Mouse (Mus musculus): ENCODE data around the gene Ccdc173. TPM values are rescaled to one million over a fixed set of nuclear protein-coding genes. Genes with fewer than 3 reads are reported as not detected.
"Not testable (repeated sequence)": the region's sequence is repeated elsewhere in the genome, so short reads cannot be mapped to it uniquely, and the experiment has no call there.

Ccdc173 gene
- polyA plus RNA-seq, 1 experiment from 2014 or later: 4.6 TPM

DNA sequence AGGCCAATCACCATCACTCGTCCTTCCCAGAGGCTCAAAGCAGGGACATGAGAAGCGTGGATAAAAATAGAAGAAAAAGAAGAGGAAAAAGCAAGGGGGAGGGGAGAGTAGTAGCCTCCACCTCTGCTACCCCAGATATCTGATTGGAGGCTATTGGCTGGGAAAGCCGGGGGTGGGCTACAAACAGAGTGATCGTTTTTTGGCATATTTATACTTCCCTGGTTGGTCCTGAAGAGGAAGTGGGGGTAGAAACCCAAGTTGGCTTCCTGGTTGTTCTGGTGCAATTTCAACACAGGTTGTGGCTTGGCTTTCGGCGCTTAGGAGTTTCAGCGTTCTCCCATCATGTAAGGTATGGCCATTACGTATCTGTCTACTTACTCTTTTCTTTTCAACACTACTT lies 32.3 kb upstream of the Ccdc173 start, which contains the start of gene Klhl23:
Gene Klhl23 (plus strand): TSS at position 234 of the 400 bp plus-strand sequence.
- no peaks in the 10 kb centered on the region for H3K9me3 ChIP-seq (replicated peaks)
- H3K9ac ChIP-seq: peak within 1 kb of the TSS; percentile 94
- H3K4me3 ChIP-seq: peak within 1 kb of the TSS; percentile 83
- WGBS: 25% methylated on average over 8 of the region's 8 CpGs
- H3K27ac ChIP-seq: peak within 1 kb of the TSS; percentile 92
- peaks cover 34% of the 10 kb centered on the region for H3K4me1 ChIP-seq
- ATAC-seq: no peak
- peak within 1 kb of the TSS; percentile 77 for H3K4me2 ChIP-seq
- H3K36me3 ChIP-seq (ENCODE audit: poor library complexity, severe bottlenecking): peaks cover 12% of the 10 kb centered on the region; the same call in 1 of the 2 replicates
- no peaks in the 10 kb centered on the region for H3K27me3 ChIP-seq

DNA sequence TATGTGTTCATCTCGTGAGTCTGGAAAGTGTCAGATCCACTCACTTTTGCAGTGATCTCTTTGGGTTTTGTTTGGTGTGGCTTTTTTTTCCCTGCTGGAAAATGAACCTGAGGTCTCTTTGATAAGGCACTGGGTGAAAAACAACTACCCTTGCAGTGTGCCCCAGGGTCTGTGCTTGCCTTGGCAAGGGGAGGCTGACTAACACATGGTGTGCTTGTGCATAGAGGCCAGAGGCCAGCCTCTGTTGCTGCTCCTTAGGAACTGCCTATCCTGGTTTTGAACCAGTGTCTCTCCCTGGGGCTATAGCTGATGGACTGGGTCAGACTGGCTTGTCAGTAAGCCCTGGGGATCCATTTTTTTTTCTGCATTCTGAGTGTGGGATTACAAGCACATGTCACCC lies 30.8 kb upstream of the Ccdc173 start:
- no peaks in the 10 kb centered on the region for H3K9me3 ChIP-seq (replicated peaks)
- peaks cover 8% of the 10 kb centered on the region; the same call in 1 of the 2 replicates for H3K36me3 ChIP-seq (ENCODE audit: poor library complexity, severe bottlenecking)
- ATAC-seq: no peak
- H3K27ac ChIP-seq: no peak overlapping the region
- peaks cover 24% of the 10 kb centered on the region for H3K4me1 ChIP-seq
- no peak overlapping the region for H3K4me2 ChIP-seq
- WGBS: 71% methylated on average over 1 of the region's 1 CpGs
- H3K4me3 ChIP-seq: no peak overlapping the region
- H3K27me3 ChIP-seq: no peaks in the 10 kb centered on the region
- no peak overlapping the region for H3K9ac ChIP-seq

DNA sequence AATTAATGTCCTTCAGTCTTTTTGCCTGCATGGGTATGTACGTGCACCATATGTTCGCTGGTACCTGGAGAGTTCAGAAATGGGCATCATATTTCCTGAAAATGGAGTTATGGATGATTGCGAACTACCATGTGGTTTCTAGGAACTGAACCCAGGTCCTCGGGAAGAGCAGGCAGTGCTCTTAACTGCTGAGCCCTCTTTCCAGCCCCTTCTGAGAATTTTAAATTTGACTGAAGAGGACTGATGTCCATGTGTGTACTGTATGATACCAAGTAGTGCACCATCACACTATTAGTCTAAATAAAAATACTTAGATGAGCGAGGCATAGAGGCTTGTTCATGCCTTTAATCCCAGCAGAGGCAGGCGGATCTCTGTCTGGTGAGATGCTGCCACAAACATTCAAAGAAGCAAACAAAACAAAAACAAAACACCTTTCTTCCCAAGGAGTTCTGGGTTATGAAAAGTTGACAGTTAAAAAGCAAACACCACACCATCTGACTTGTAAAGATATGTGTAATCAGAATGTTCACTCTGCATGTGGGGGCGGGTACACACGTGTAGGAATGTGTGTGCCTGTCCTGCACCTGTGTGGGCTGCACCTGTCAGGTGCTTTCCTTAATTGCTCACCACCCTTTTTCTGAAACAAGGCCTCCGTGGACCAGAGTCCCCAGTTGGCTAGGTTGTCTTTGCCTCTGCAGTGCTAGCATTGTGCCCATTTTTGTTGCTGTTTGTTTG lies 29.1 kb upstream of the Ccdc173 start:
- H3K4me3 ChIP-seq: no peak overlapping the region
- no peak for ATAC-seq
- no peaks in the 10 kb centered on the region for H3K27me3 ChIP-seq
- H3K36me3 ChIP-seq (ENCODE audit: poor library complexity, severe bottlenecking): no peaks in the 10 kb centered on the region
- H3K4me1 ChIP-seq: peaks cover 11% of the 10 kb centered on the region
- H3K4me2 ChIP-seq: no peak overlapping the region
- WGBS: 85% methylated on average over 9 of the region's 9 CpGs
- H3K27ac ChIP-seq: no peak overlapping the region
- no peak overlapping the region for H3K9ac ChIP-seq
- H3K9me3 ChIP-seq (replicated peaks): no peaks in the 10 kb centered on the region

GRCm38 (mm10) chr2:69816575-69816974 lies 27.2 kb upstream of the Ccdc173 start:
- Histone ChIP-seq H3K36me3 (ENCODE audit: poor library complexity, severe bottlenecking) (no peaks in the 10 kb centered on the region), H3K9me3 (replicated peaks) (no peaks in the 10 kb centered on the region), H3K27ac (no peak overlapping the region), H3K4me1 (peaks cover under 1% of the 10 kb centered on the region), H3K27me3 (no peaks in the 10 kb centered on the region), H3K4me2 (no peak overlapping the region), H3K9ac (no peak overlapping the region), H3K4me3 (no peak overlapping the region)
- no peak for ATAC-seq
- 88% methylated on average over 5 of the region's 5 CpGs for WGBS

GRCm38 (mm10) chr2:69811349-69811748 lies 22.0 kb upstream of the Ccdc173 start:
- H3K4me3 ChIP-seq; H3K4me2 ChIP-seq; H3K27me3 ChIP-seq; H3K9me3 ChIP-seq (replicated peaks); H3K9ac ChIP-seq; ATAC-seq; H3K4me1 ChIP-seq; H3K27ac ChIP-seq; H3K36me3 ChIP-seq (ENCODE audit: poor library complexity, severe bottlenecking): not testable (repeated sequence)
- WGBS: 52% methylated on average over 7 of the region's 7 CpGs

DNA sequence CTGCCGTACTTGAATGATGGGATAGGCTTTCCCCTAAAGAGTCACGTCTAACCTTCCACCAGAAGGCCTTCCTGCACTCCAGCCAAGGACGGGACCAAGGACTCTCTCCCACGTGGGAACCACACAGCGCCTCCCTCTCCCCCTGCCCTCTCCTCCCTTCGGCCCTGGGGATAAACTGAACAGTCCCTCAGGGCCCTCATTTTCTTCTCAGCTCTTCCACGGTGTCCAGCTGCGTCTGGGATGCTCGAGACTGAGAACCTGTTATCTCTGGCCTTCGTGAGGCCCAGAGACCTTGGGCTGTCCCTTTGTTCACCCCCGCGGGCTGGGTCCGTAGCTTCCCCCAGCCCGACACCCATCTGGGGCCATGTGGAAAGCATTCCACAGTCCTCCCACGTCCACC lies 20.8 kb upstream of the Ccdc173 start:
- H3K27ac ChIP-seq: no peak overlapping the region
- ATAC-seq: no peak
- WGBS: 74% methylated on average over 15 of the region's 15 CpGs

GRCm38 (mm10) chr2:69804663-69805062 lies 15.3 kb upstream of the Ccdc173 start:
- H3K27ac ChIP-seq; H3K36me3 ChIP-seq (ENCODE audit: poor library complexity, severe bottlenecking); H3K4me1 ChIP-seq; H3K9ac ChIP-seq; H3K4me3 ChIP-seq; H3K9me3 ChIP-seq (replicated peaks); ATAC-seq; H3K27me3 ChIP-seq; H3K4me2 ChIP-seq: not testable (repeated sequence)
- WGBS: 90% methylated on average over 9 of the region's 9 CpGs

More for the DNA sequence above, 20.8 kb upstream of the Ccdc173 start:
- no peaks in the 10 kb centered on the region for H3K36me3 ChIP-seq (ENCODE audit: poor library complexity, severe bottlenecking)
- H3K4me2 ChIP-seq: no peak overlapping the region
- no peaks in the 10 kb centered on the region for H3K9me3 ChIP-seq (replicated peaks)
- no peaks in the 10 kb centered on the region for H3K4me1 ChIP-seq
- no peak overlapping the region for H3K9ac ChIP-seq
- H3K4me3 ChIP-seq: no peak overlapping the region
- no peaks in the 10 kb centered on the region for H3K27me3 ChIP-seq

DNA sequence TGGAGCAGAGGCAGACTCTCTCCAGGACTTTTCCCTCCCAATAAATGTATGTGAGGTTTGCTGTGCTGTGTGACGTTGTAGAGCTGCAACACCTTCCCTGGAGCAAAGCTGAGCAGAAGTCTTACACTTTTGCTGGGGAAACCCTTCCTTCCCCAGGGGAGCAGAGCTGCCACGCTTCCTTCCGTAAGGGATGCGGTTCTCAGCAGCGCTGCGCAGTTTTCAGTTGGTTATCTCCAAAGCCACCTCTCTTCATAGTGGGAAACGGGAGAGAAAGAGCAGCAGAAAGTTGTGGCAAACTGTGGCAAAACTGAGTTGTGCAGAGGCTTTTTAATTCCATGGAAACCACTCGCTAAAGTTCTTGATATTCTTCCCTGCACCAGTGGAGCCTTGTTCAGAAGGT lies 14.4 kb upstream of the Ccdc173 start:
- H3K9ac ChIP-seq: no peak overlapping the region
- WGBS: 64% methylated on average over 8 of the region's 8 CpGs
- H3K4me3 ChIP-seq: no peak overlapping the region
- H3K27ac ChIP-seq: no peak overlapping the region
- no peak overlapping the region for H3K4me2 ChIP-seq
- H3K9me3 ChIP-seq (replicated peaks): no peaks in the 10 kb centered on the region
- no peaks in the 10 kb centered on the region for H3K27me3 ChIP-seq
- no peaks in the 10 kb centered on the region for H3K4me1 ChIP-seq
- no peaks in the 10 kb centered on the region for H3K36me3 ChIP-seq (ENCODE audit: poor library complexity, severe bottlenecking)
- ATAC-seq: no peak

- H3K4me2 ChIP-seq: no peak overlapping the region
- 0 out of 2 replicates have a peak, but pooled peaks cover 2% of the 10 kb centered on the region for H3K36me3 ChIP-seq (ENCODE audit: poor library complexity, severe bottlenecking)
- WGBS: 57% methylated on average over 5 of the region's 5 CpGs
- H3K9me3 ChIP-seq (replicated peaks): no peaks in the 10 kb centered on the region
- no peak for ATAC-seq
- no peak overlapping the region for H3K4me3 ChIP-seq
- H3K9ac ChIP-seq: no peak overlapping the region
- H3K4me1 ChIP-seq: no peaks in the 10 kb centered on the region
- no peak overlapping the region for H3K27ac ChIP-seq
- no peaks in the 10 kb centered on the region for H3K27me3 ChIP-seq
Measured at GRCm38 (mm10) chr2:69802911-69803312, 13.5 kb upstream of the Ccdc173 start.

DNA sequence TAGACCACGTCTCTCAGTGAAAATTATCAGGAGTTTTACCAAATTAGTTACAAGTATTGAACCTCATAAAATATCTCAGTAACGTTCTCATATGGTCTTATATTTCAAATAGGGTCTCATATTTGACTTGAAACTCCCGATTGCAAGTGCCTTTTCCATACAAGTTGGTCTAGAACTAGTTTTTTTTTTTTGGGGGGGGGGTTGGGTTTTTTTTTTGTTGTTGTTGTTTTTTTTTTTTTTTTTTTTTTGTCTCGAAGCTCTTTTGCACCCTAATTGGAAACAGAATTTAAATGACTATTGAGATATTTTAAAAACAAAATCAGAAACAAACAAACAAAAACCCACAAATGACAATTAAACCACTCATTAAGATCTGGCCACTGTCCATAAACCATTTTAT lies 1.3 kb upstream of the Ccdc173 start:
- H3K27ac ChIP-seq: no peak overlapping the region
- H3K36me3 ChIP-seq (ENCODE audit: poor library complexity, severe bottlenecking): peaks cover 30% of the 10 kb centered on the region
- peaks cover 10% of the 10 kb centered on the region for H3K4me1 ChIP-seq
- H3K9ac ChIP-seq: no peak overlapping the region
- H3K9me3 ChIP-seq (replicated peaks): no peaks in the 10 kb centered on the region
- H3K4me2 ChIP-seq: peak overlapping the region; percentile 89
- H3K27me3 ChIP-seq: no peaks in the 10 kb centered on the region
- H3K4me3 ChIP-seq: peak overlapping the region; percentile 67; the same call in 1 of the 2 replicates
- no peak for ATAC-seq
- 70% methylated on average over 4 of the region's 4 CpGs for WGBS

DNA sequence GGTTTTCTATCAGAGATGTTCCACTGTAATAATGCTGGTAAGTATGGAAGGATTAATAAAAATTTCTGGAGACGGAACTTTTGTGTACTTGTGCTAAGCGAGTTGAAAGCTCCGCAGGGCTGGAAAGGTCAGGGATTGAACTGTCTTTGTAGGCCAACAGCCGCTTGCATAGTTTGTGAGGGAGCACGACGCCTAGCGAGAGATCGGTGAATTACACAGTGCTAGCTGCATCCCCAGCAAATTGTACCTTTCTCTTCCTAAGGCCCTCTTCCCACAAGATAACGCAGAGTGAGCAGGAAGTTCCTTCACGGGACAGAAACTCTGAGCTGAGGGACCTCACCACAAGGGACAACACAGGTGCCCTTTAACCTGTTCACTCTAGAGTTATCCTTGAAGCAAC lies 910 bp upstream of the Ccdc173 start:
- peaks cover 10% of the 10 kb centered on the region for H3K4me1 ChIP-seq
- H3K9me3 ChIP-seq (replicated peaks): no peaks in the 10 kb centered on the region
- H3K27ac ChIP-seq: no peak overlapping the region
- peak overlapping the region; percentile 89 for H3K4me2 ChIP-seq
- no peaks in the 10 kb centered on the region for H3K27me3 ChIP-seq
- WGBS: 1% methylated on average over 10 of the region's 10 CpGs
- peak overlapping the region; percentile 75 for H3K9ac ChIP-seq
- ATAC-seq: peak; percentile 28; the same call in 1 of the 2 replicates
- H3K36me3 ChIP-seq (ENCODE audit: poor library complexity, severe bottlenecking): peaks cover 28% of the 10 kb centered on the region
- H3K4me3 ChIP-seq: peak overlapping the region; percentile 67

GRCm38 (mm10) chr2:69788974-69789373 lies 401 bp downstream of the Ccdc173 start:
- no peaks in the 10 kb centered on the region for H3K9me3 ChIP-seq (replicated peaks)
- H3K9ac ChIP-seq: peak overlapping the region; percentile 75
- peak overlapping the region; percentile 89 for H3K4me2 ChIP-seq
- H3K4me3 ChIP-seq: peak overlapping the region; percentile 67
- no peaks in the 10 kb centered on the region for H3K27me3 ChIP-seq
- peak overlapping the region; percentile 25; the same call in 1 of the 2 replicates for H3K27ac ChIP-seq
- WGBS: 24% methylated on average over 9 of the region's 9 CpGs
- peaks cover 21% of the 10 kb centered on the region for H3K36me3 ChIP-seq (ENCODE audit: poor library complexity, severe bottlenecking)
- peak; percentile 41; the same call in 1 of the 2 replicates for ATAC-seq
- H3K4me1 ChIP-seq: peaks cover 10% of the 10 kb centered on the region

DNA sequence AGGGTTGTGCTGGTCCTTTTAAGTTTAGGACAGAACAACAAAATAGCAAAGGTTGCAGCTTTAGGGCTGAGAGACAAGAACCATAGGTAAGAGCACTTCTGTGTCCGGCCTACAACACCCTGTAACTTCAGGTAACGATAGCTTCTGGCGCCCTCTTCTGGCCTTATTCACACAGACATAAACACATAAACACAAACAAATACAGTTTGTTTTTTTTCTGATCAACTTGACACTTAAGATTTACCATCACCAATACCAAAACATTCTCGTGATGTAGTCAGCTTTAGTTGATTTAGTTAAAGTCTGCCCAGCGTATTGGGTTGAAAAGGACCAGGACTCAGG lies 10.6 kb downstream of the Ccdc173 start:
- no peaks in the 10 kb centered on the region for H3K27me3 ChIP-seq
- H3K9ac ChIP-seq: no peak overlapping the region
- peaks cover 36% of the 10 kb centered on the region for H3K36me3 ChIP-seq (ENCODE audit: poor library complexity, severe bottlenecking)
- H3K4me1 ChIP-seq: no peaks in the 10 kb centered on the region
- ATAC-seq: no peak
- H3K4me3 ChIP-seq: no peak overlapping the region
- H3K27ac ChIP-seq: no peak overlapping the region
- 42% methylated on average over 5 of the region's 5 CpGs for WGBS
- H3K4me2 ChIP-seq: no peak overlapping the region
- H3K9me3 ChIP-seq (replicated peaks): no peaks in the 10 kb centered on the region
